Mouse (Mus musculus): Measurements from ENCODE around the gene Igf1.

The Igf1 gene

GRCm38 (mm10) chr10:87860181-87861103 lies 2.4 kb downstream of the Igf1 start:
- in situ Hi-C loops (cut with MboI, MseI): no loop called here

- in situ Hi-C loops (cut with MboI, MseI): no loop called here
Measured at GRCm38 (mm10) chr10:87861104-87861455, 3.0 kb downstream of the Igf1 start.

GRCm38 (mm10) chr10:87862899-87863298 lies 4.8 kb downstream of the Igf1 start:
- in situ Hi-C loops (cut with MboI, MseI): no loop called here

GRCm38 (mm10) chr10:87863326-87863725 lies 5.3 kb downstream of the Igf1 start:
- in situ Hi-C loops (cut with MboI, MseI): no loop called here

- in situ Hi-C loops (cut with MboI, MseI): no loop called here
Measured at GRCm38 (mm10) chr10:87865712-87866111, 7.6 kb downstream of the Igf1 start.

GRCm38 (mm10) chr10:87866448-87866847 lies 8.4 kb downstream of the Igf1 start:
- in situ Hi-C loops (cut with MboI, MseI): no loop called here

DNA sequence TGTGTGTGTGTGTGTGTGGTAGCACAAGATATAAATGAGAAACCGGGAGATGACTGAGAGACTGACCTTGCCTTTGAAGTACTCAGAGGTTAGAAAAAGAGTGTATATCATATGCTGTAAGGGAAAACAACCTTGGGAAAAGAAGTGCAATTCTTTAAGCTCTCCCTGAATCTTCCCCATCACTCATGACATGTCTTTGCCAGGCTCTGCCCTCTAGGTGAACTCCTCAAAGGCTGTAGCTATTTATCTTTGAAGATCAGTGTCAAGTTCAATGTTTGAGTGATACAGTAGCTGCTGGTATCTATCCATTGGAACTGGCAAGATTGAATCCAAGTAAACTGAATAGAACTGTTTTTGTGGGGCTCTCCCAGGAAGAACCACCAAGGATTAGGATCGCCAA lies 9.2 kb downstream of the Igf1 start:
- in situ Hi-C loops (cut with MboI, MseI): no loop called here

- in situ Hi-C loops (cut with MboI, MseI): no loop called here
Measured at GRCm38 (mm10) chr10:87867631-87868030, 9.6 kb downstream of the Igf1 start.

GRCm38 (mm10) chr10:87868349-87869053 lies 10.4 kb downstream of the Igf1 start:
- in situ Hi-C loops (cut with MboI, MseI): no loop called here

GRCm38 (mm10) chr10:87869151-87869550 lies 11.1 kb downstream of the Igf1 start:
- in situ Hi-C loops (cut with MboI, MseI): no loop called here

GRCm38 (mm10) chr10:87869691-87870090 lies 11.6 kb downstream of the Igf1 start:
- in situ Hi-C loops (cut with MboI, MseI): loop anchor here (10.0 kb wide), 1 partner anchor 455 kb away; no protein-coding TSS in a partner anchor

DNA sequence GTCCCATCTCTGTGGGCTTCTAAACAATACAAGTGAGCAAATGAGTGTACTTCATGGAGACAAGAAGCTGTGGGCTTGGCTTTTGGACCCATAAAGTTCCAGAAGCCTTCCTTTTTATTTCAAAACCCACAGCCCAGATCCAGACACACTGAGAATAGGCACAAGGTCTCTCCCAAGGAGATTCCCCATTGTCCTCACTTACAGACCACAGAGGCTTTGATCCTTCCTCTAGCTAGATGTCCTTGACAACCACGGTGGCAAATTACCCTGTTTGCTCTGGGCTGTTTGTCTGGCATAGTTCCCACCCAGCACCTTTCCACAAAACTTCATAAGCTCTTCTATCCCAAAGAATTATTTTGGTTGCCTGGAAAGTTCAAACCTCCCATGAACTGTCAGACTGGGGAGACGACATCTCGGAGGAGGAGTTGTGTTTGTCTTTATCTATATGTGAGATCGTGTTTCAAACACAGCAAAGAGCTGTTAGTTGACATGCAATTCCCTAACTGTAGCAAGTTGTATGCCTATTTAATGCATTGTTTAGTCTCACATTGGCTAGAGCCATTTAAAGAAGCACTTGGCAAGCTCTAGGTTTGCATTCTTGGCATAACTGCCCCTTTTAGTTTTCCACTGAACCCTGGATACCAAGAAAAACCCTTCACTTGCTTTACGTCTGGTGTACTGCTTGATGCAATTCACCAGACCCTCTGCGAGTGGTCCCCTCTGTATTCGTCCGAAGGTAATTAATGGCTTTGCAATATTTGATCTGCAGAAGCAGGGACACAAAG lies 14.0 kb downstream of the Igf1 start:
- in situ Hi-C loops (cut with MboI, MseI): loop anchor here (10.0 kb wide), 1 partner anchor 453 kb away; no protein-coding TSS in a partner anchor

DNA sequence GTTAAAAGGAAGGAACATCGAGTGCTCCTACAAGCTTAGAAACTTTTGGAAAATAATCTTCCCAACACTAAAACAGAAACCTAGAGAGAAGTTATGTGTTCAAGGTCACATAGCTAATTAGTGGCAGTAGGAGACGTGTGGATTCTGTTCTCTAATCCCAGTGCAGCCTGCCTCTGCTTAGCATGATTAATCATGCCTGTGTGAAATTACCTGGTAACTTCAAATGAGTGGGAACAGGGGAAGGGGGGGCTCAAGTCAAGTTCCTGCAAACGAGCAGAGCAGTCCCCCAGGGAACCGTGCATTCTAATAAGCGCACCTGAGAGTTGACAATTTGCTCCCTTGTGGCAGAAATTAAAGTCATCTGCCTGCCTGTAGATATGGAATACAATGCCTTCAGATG lies 14.8 kb downstream of the Igf1 start:
- in situ Hi-C loops (cut with MboI, MseI): loop anchor here (10.0 kb wide), 1 partner anchor 452 kb away; no protein-coding TSS in a partner anchor

- in situ Hi-C loops (cut with MboI, MseI): loop anchor here (10.0 kb wide), 1 partner anchor 451 kb away; no protein-coding TSS in a partner anchor
Measured at GRCm38 (mm10) chr10:87873516-87873915, 15.5 kb downstream of the Igf1 start.

DNA sequence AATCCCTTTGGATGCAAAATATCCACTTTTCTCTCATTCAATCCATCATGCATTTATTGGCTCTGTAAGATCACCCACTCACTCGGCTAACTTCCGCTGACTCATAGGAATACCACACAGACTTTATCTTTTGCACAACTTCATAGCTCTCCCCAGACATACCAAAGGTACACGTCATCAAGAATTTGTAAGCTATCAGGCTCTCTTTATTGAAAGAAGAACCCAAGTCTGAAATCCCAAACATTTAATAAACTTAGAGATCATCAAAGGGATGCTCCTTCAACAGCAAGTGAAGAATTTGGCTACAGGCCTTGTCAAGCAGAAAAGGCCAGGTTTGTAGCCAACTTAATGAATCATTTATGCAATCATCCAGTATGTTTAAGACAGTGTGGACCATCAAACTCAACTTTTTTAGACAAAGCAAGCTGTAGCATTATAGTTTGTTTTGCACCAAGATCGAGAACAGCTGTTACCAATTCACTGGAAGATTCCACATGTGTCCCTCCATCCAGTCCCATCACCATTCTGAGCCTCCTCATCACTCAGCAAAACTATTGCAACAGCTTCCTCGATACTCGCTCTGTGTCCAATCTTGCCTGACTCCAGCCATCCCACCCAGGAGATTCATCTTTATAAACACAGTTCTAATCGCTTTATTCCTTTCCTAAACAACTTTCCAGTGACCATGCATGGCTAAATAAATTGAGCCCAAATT lies 22.2 kb downstream of the Igf1 start:
- in situ Hi-C loops (cut with MboI, MseI): no loop called here

GRCm38 (mm10) chr10:87885326-87886040 lies 27.4 kb downstream of the Igf1 start:
- in situ Hi-C loops (cut with MboI, MseI): no loop called here

DNA sequence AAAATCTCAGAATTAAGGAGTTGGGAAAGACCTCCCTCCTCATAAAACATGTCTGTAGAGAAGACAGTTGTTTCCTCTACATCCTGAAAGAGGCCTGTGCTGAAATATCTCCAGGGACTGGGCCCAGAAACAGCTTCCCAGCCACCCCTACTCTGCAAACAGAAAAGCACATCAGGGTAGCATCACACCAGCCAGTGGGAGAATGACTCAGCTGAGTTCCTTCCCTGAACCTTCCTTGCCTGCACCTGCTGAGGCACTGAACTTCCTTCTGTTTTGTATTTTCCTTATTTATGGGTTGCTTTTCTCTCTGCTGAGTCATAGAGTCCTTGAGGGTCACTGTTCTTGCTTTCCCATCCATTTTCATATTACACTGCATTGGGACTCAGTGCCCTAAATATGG lies 31.8 kb downstream of the Igf1 start:
- in situ Hi-C loops (cut with MboI, MseI): no loop called here

GRCm38 (mm10) chr10:87892256-87892655 lies 34.2 kb downstream of the Igf1 start:
- in situ Hi-C loops (cut with MboI, MseI): no loop called here

- in situ Hi-C loops (cut with MboI, MseI): no loop called here
Measured at GRCm38 (mm10) chr10:87893272-87893671, 35.2 kb downstream of the Igf1 start.

- in situ Hi-C loops (cut with MboI, MseI): no loop called here
Measured at GRCm38 (mm10) chr10:87894461-87895120, 36.5 kb downstream of the Igf1 start.

Data from regulatory T cell (primary cell).